Mouse (Mus musculus): Measurements from ENCODE around the gene Cldn14.
A peak's percentile ranks its signal among the peaks of the same experiment; 100 is the strongest.

Cldn14 gene

DNA sequence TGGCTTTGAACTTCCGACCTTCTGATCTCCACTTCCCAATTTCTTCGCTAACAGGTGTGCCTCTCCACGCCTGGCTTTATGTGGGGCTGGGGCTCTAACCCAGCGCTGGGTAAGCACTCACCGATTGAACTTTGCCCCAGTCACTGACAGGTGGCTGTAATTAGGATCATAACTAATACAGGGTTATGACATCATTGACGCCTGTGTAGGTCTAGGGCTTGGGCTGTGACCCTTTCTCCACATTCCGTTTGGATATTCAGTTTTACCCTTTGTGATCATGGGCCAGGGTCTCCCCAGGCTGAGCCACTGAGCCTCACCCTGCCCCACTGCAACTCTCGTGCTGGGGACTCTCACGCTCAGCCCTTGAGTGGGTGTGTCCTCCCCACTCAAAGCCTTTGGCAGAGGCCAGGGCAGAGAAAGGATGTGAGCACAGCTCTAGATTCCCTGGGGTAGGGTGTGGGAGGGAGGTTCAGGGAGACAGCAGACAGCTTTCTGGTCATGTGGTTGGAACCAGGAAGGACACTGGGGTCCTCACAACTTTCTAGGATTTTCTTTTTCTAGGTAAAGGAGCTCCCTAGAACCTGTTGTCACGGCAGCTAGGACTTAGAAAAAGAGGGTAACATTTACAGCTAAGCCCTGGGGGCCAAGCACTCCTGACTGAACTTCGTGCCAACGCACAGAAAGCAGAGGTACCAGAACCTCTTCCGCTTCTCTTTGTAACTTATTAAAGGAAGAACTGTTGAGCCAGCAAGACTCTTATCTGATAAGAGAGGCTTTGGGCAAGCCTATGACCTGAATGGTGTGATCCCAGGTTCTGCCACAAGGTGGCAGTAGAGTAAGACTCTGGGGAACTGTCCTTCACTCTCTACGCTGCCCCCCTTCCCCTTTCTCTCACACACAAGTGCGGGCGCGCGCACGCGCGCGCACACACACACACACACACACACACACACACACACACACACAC lies 90.6 kb downstream of the Cldn14 start:
- H3K4me1 ChIP-seq (replicated peaks; ENCODE audit: low read depth, low read length), result peaks cover 59% of the 10 kb centered on the region
- no peak for TF ChIP-seq POU5F1 (IDR thresholded peaks at IDR 0.05; ENCODE audit: borderline replicate concordance, low read length)
- TF ChIP-seq CTCF (conservative IDR thresholded peaks at IDR 0.05; ENCODE audit: low read length), result peak; percentile 60
- no peak for TF ChIP-seq NANOG (IDR thresholded peaks at IDR 0.05; ENCODE audit: borderline replicate concordance, low read length)
- peaks cover 12% of the 10 kb centered on the region for H3K27me3 ChIP-seq (ENCODE audit: insufficient read depth, low read length)
- H3K36me3 ChIP-seq (ENCODE audit: insufficient read depth, low read length), result no peaks in the 10 kb centered on the region
- no peaks in the 10 kb centered on the region for H3K9me3 ChIP-seq (ENCODE audit: low read length)
- no peak overlapping the region for H3K4me3 ChIP-seq (replicated peaks; ENCODE audit: low read length)

DNA sequence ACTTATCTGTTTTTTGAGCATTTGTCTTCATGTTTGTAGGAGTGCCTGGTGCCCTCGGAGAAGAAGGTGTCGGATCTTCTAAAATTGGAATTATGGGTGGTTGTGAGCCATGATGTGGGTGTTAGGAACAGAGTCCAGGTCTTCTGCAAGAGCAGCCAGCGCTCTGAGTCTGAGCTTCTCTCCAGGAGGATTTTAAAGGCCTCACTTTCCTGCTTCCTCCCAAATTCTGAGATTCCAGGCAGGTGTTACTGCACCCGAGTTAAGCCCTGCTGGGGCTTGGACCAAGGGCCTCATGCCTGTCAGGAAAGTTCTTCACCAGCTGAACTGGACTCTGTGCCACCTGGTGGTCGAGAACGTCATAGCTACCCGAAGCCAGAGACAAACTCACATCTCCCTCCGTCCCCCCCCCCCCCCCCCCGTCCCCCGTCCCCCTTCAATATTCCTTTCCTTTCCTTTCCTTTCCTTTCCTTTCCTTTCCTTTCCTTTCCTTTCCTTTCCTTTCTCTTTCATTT lies 93.2 kb downstream of the Cldn14 start:
- no peaks in the 10 kb centered on the region for H3K36me3 ChIP-seq (ENCODE audit: insufficient read depth, low read length)
- peaks cover 9% of the 10 kb centered on the region for H3K27me3 ChIP-seq (ENCODE audit: insufficient read depth, low read length)
- H3K9me3 ChIP-seq (ENCODE audit: low read length), result no peaks in the 10 kb centered on the region
- H3K4me1 ChIP-seq (replicated peaks; ENCODE audit: low read depth, low read length), result peaks cover 66% of the 10 kb centered on the region
- no peak for TF ChIP-seq POU5F1 (IDR thresholded peaks at IDR 0.05; ENCODE audit: borderline replicate concordance, low read length)
- peak; percentile 22; the same call in 1 of the 2 replicates for TF ChIP-seq CTCF (conservative IDR thresholded peaks at IDR 0.05; ENCODE audit: low read length)
- no peak overlapping the region for H3K4me3 ChIP-seq (replicated peaks; ENCODE audit: low read length)

DNA sequence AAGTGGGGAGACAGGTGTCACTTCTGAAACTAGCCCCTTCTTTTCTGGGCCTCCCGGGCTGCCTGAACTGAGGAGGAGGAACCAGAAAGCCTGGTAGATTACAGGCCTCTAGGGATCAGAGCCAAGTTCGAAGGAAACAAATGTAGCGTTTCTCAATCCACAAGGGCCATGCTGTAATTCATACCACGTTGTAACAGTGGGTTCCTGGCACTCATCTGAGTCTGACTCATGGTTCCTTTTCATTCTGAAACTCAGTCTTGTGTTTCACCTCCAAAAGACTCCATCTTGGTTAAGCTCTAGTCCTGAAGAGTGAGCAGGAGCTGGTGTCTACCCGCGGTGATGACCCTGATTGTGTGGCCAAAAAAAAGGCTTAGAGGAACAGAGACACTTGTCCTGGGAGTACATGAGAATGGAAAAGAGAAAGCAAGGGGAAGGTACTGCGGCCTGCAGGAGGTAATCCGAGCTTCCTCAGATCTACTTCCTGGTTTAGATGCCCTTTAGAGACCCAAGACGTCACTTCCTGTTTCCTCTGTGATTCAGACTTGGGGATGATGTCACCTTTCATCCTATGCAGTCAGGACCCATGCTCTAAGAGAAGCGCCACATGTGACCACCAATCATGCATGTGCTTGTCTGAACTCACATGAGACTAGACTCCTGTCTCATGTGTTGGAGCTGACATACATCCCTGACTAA lies 94.6 kb downstream of the Cldn14 start:
- H3K4me1 ChIP-seq (replicated peaks; ENCODE audit: low read depth, low read length), result peaks cover 65% of the 10 kb centered on the region
- no peaks in the 10 kb centered on the region for H3K36me3 ChIP-seq (ENCODE audit: insufficient read depth, low read length)
- H3K9me3 ChIP-seq (ENCODE audit: low read length), result no peaks in the 10 kb centered on the region
- H3K27me3 ChIP-seq (ENCODE audit: insufficient read depth, low read length), result no peaks in the 10 kb centered on the region
- no peak overlapping the region for H3K4me3 ChIP-seq (replicated peaks; ENCODE audit: low read length)
- TF ChIP-seq NANOG (IDR thresholded peaks at IDR 0.05; ENCODE audit: borderline replicate concordance, low read length), result no peak
- no peak for TF ChIP-seq CTCF (conservative IDR thresholded peaks at IDR 0.05; ENCODE audit: low read length)
- no peak for TF ChIP-seq POU5F1 (IDR thresholded peaks at IDR 0.05; ENCODE audit: borderline replicate concordance, low read length)

DNA sequence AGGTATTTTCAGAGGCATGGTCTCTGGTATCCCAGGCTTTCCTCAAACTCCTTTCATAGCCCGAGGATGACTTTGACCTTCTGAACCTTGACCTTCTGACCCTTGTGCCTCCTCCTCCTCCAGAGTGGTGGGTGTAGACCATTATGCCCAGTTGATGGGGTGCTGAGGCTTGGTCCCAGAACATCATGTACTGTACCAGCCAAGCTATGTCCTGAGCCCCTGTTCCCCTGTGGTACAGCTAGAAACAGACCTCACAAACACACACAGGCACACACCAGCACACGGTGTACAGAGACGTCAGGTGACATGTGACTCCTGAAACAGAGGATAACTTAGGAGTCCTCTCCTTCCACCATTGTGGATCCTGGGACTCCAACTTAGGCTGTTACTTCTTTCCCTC lies 95.8 kb downstream of the Cldn14 start:
- no peak for TF ChIP-seq POU5F1 (IDR thresholded peaks at IDR 0.05; ENCODE audit: borderline replicate concordance, low read length)
- no peak for TF ChIP-seq CTCF (conservative IDR thresholded peaks at IDR 0.05; ENCODE audit: low read length)
- TF ChIP-seq NANOG (IDR thresholded peaks at IDR 0.05; ENCODE audit: borderline replicate concordance, low read length), result no peak
- H3K4me3 ChIP-seq (replicated peaks; ENCODE audit: low read length), result no peak overlapping the region

DNA sequence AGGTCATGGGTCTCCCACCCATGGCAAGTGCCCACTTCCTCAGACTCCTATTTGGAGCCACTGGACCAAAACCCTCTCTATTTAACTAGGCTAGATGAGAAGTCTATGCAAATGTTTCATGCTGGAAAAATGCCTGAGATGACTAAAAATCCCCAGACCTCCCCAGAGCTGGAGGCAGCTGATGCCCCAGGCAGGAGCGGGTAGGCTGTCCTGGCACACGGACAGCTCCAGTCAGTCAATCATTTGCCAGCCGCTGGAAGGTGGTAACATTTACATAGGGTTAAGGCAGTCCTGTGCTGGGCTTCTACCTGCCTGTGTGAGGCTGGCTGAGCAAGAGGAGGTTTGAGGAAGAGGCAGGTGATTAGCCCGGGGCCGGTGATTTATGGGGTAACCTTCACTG lies 96.5 kb downstream of the Cldn14 start:
- TF ChIP-seq CTCF (conservative IDR thresholded peaks at IDR 0.05; ENCODE audit: low read length), result no peak
- no peak for TF ChIP-seq POU5F1 (IDR thresholded peaks at IDR 0.05; ENCODE audit: borderline replicate concordance, low read length)
- TF ChIP-seq NANOG (IDR thresholded peaks at IDR 0.05; ENCODE audit: borderline replicate concordance, low read length), result no peak
- H3K9me3 ChIP-seq (ENCODE audit: low read length), result no peaks in the 10 kb centered on the region

More for the DNA sequence above, 95.8 kb downstream of the Cldn14 start:
- Histone ChIP-seq H3K36me3 (ENCODE audit: insufficient read depth, low read length) (no peaks in the 10 kb centered on the region), H3K9me3 (ENCODE audit: low read length) (no peaks in the 10 kb centered on the region), H3K4me1 (replicated peaks; ENCODE audit: low read depth, low read length) (peaks cover 63% of the 10 kb centered on the region), H3K27me3 (ENCODE audit: insufficient read depth, low read length) (no peaks in the 10 kb centered on the region)

DNA sequence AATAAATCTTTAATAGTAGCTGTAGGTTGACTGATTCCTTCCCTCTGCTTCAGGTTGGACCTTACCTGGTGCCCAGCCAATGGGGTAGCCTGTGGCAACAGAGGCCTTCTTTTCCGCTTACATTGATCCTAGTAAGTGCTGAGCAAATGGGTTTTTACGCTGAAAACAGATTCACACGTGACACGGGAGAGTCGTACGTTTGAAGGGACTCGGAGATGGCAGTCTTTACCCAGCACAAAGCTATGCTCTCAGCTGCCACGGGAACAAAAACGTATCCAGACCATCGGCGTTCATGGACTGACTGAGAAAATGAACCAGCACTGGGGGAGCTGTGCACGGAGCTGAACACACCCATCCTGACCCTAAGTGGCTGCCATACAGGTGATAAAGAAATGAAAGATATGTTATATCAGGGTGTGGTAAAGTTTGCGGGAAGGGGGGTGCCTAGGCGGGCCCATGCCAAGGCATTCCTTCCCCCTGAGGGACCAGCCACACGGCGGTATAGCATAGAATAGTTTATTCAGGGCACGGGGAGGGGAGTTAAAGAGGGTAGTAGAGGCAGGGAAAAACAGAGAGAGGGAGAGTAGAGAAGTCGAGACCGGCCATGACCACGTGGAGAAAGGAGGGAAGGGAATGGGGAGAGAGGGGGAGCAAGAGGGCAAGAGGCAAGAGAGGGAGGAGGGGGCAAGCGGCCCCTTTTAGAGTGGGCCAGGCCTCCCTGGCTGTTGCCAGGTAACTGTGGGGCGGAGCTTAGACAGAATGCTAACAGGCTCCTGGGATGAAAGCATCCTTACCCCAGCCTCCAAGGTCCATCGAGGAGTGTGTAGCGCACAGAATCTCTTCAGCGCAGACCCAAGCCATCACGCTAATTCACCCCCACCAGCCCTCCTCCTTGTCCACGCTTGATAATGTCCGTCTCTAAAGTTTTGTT lies 97.6 kb downstream of the Cldn14 start:
- Histone ChIP-seq H3K27me3 (ENCODE audit: insufficient read depth, low read length) (no peaks in the 10 kb centered on the region), H3K4me3 (replicated peaks; ENCODE audit: low read length) (peak overlapping the region; percentile 56), H3K4me1 (replicated peaks; ENCODE audit: low read depth, low read length) (peaks cover 71% of the 10 kb centered on the region), H3K9me3 (ENCODE audit: low read length) (no peaks in the 10 kb centered on the region), H3K36me3 (ENCODE audit: insufficient read depth, low read length) (peaks cover 5% of the 10 kb centered on the region)
- no peak for TF ChIP-seq NANOG (IDR thresholded peaks at IDR 0.05; ENCODE audit: borderline replicate concordance, low read length)
- TF ChIP-seq CTCF (conservative IDR thresholded peaks at IDR 0.05; ENCODE audit: low read length), result no peak
- TF ChIP-seq POU5F1 (IDR thresholded peaks at IDR 0.05; ENCODE audit: borderline replicate concordance, low read length), result no peak

More for the DNA sequence above, 96.5 kb downstream of the Cldn14 start:
- peaks cover 63% of the 10 kb centered on the region for H3K4me1 ChIP-seq (replicated peaks; ENCODE audit: low read depth, low read length)
- H3K27me3 ChIP-seq (ENCODE audit: insufficient read depth, low read length), result no peaks in the 10 kb centered on the region
- no peaks in the 10 kb centered on the region for H3K36me3 ChIP-seq (ENCODE audit: insufficient read depth, low read length)
- H3K4me3 ChIP-seq (replicated peaks; ENCODE audit: low read length), result no peak overlapping the region

DNA sequence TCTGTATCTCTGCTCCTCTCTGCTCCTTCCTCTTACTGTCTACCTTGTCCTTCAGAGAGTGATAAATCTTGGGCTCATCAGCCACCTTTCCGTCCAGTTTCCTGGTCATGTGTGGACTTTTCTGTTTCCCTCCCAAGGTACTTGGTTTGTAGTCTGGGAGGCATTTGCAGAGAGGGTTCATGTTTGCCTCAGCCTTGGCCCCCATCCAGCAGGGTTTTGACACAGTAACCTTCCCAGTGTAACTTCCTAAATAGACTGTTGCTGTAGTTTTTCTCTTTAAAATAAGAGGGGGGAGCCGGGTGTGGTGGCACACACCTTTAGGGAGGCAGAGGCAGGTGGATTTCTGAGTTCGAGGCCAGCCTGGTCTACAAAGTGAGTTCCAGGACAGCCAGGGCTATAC lies 98.7 kb downstream of the Cldn14 start:
- Histone ChIP-seq H3K4me1 (replicated peaks; ENCODE audit: low read depth, low read length) (peaks cover 79% of the 10 kb centered on the region), H3K4me3 (replicated peaks; ENCODE audit: low read length) (no peak overlapping the region), H3K36me3 (ENCODE audit: insufficient read depth, low read length) (peaks cover 16% of the 10 kb centered on the region), H3K9me3 (ENCODE audit: low read length) (no peaks in the 10 kb centered on the region), H3K27me3 (ENCODE audit: insufficient read depth, low read length) (no peaks in the 10 kb centered on the region)
- no peak for TF ChIP-seq CTCF (conservative IDR thresholded peaks at IDR 0.05; ENCODE audit: low read length)
- TF ChIP-seq NANOG (IDR thresholded peaks at IDR 0.05; ENCODE audit: borderline replicate concordance, low read length), result no peak
- TF ChIP-seq POU5F1 (IDR thresholded peaks at IDR 0.05; ENCODE audit: borderline replicate concordance, low read length), result no peak

Measured in E14TG2a.4 (cell line).